Mouse (Mus musculus) gastrocnemius, adult 2 months (tissue): ENCODE data around the gene Atp1b3. TPM values are rescaled to one million over a fixed set of nuclear protein-coding genes. Genes with fewer than 3 reads are reported as not detected.
"Not testable (repeated sequence)": the region's sequence is repeated elsewhere in the genome, so short reads cannot be mapped to it uniquely, and the experiment has no call there.

Source experiments
- DNase-seq: peaks from one replicate; pipeline ENCODE4 v3.0.0; 2022
- H3K27ac ChIP-seq: fragments of 200-600 bp; 2 replicates; pipeline ENCODE4 v1.8.1; 2022; ENCODE audit warnings: mild to moderate bottlenecking
- H3K4me3 ChIP-seq: fragments of 200-600 bp; 2 replicates; pipeline ENCODE4 v1.8.1; 2022; ENCODE audit warnings: mild to moderate bottlenecking, moderate library complexity
- CTCF ChIP-seq: fragments of 200-600 bp; IDR thresholded peaks from 2 replicates; pipeline ENCODE4 v1.8.1; 2022; ENCODE audit warnings: antibody characterized with exemption, mild to moderate bottlenecking, moderate library complexity
- intact Hi-C: fragments of 180-260 bp; cut with DNase I; formaldehyde crosslinking; loops from one replicate; pipeline ENCODE4 v1.15.1; 2025
- total RNA-seq, 2 experiments: library from RNA; stranded (reverse); gene quantifications; 2 replicates each; pipeline ENCODE4 v1.2.3; 2021

Gene Atp1b3
- total RNA-seq, 2 experiments from 2014 or later: 31.2 to 31.4 TPM

- H3K27ac ChIP-seq: peak overlapping the region; percentile 67
- no peak for DNase-seq
- TF ChIP-seq CTCF: no peak
- intact Hi-C loops: no loop called here
- no peak overlapping the region for H3K4me3 ChIP-seq
Measured at GRCm38 (mm10) chr9:96353121-96353769, 11.0 kb downstream of the Atp1b3 start.

GRCm38 (mm10) chr9:96351771-96352170, 12.5 kb downstream of the Atp1b3 start:
- intact Hi-C loops: loop anchor here (2.0 kb wide), 1 partner anchor 141 kb away; no protein-coding TSS in a partner anchor
- not testable (repeated sequence) for DNase-seq, H3K4me3 ChIP-seq

GRCm38 (mm10) chr9:96350476-96350875, 13.8 kb downstream of the Atp1b3 start:
- H3K4me3 ChIP-seq: no peak overlapping the region
- intact Hi-C loops: loop anchor here (2.0 kb wide), 1 partner anchor 142 kb away; no protein-coding TSS in a partner anchor
- no peak for DNase-seq
- peak overlapping the region; percentile 78 for H3K27ac ChIP-seq
- TF ChIP-seq CTCF: no peak

More at GRCm38 (mm10) chr9:96351771-96352170, 12.5 kb downstream of the Atp1b3 start:
- peak overlapping the region; percentile 78 for H3K27ac ChIP-seq

- DNase-seq: peak; percentile 69
- Histone ChIP-seq H3K4me3 (no peak overlapping the region), H3K27ac (peak overlapping the region; percentile 78)
- TF ChIP-seq CTCF: peak; percentile 83
- intact Hi-C loops: loop anchor here (2.0 kb wide), 1 partner anchor 143 kb away; no protein-coding TSS in a partner anchor
Measured at GRCm38 (mm10) chr9:96350010-96350409, 14.2 kb downstream of the Atp1b3 start.

GRCm38 (mm10) chr9:96348885-96349284, 15.4 kb downstream of the Atp1b3 start:
- H3K27ac ChIP-seq: peak overlapping the region; percentile 38
- no peak for TF ChIP-seq CTCF
- intact Hi-C loops: no loop called here
- DNase-seq: no peak
- no peak overlapping the region for H3K4me3 ChIP-seq

- H3K4me3 ChIP-seq: no peak overlapping the region
- intact Hi-C loops: no loop called here
- DNase-seq: no peak
- TF ChIP-seq CTCF: no peak
- H3K27ac ChIP-seq: no peak overlapping the region
Measured at GRCm38 (mm10) chr9:96345750-96346149, 18.5 kb downstream of the Atp1b3 start.

GRCm38 (mm10) chr9:96331146-96331545, 33.1 kb downstream of the Atp1b3 start:
- TF ChIP-seq CTCF: no peak
- intact Hi-C loops: no loop called here
- Histone ChIP-seq H3K4me3 (no peak overlapping the region), H3K27ac (no peak overlapping the region)
- no peak for DNase-seq

GRCm38 (mm10) chr9:96328226-96328625, 36.0 kb downstream of the Atp1b3 start:
- DNase-seq: no peak
- Histone ChIP-seq H3K4me3 (no peak overlapping the region), H3K27ac (no peak overlapping the region)
- TF ChIP-seq CTCF: no peak
- intact Hi-C loops: no loop called here

GRCm38 (mm10) chr9:96326496-96326923, 37.7 kb downstream of the Atp1b3 start:
- intact Hi-C loops: no loop called here
- DNase-seq: peak; percentile 46
- Histone ChIP-seq H3K27ac (no peak overlapping the region), H3K4me3 (no peak overlapping the region)
- TF ChIP-seq CTCF: no peak

GRCm38 (mm10) chr9:96324502-96324901, 39.7 kb downstream of the Atp1b3 start:
- no peak for TF ChIP-seq CTCF
- no peak for DNase-seq
- no peak overlapping the region for H3K4me3 ChIP-seq
- intact Hi-C loops: no loop called here
- no peak overlapping the region for H3K27ac ChIP-seq

GRCm38 (mm10) chr9:96322411-96323152, 41.7 kb downstream of the Atp1b3 start:
- no peak for DNase-seq
- intact Hi-C loops: no loop called here
- no peak overlapping the region for H3K4me3 ChIP-seq
- no peak for TF ChIP-seq CTCF
- H3K27ac ChIP-seq: no peak overlapping the region

- no peak for TF ChIP-seq CTCF
- DNase-seq: no peak
- intact Hi-C loops: no loop called here
- Histone ChIP-seq H3K27ac (no peak overlapping the region), H3K4me3 (no peak overlapping the region)
Measured at GRCm38 (mm10) chr9:96320551-96320980, 43.7 kb downstream of the Atp1b3 start.

- no peak overlapping the region; the same call in 1 of the 2 replicates for H3K27ac ChIP-seq
- TF ChIP-seq CTCF: no peak
- DNase-seq: no peak
- no peak overlapping the region for H3K4me3 ChIP-seq
- intact Hi-C loops: no loop called here
Measured at GRCm38 (mm10) chr9:96319333-96319732, 44.9 kb downstream of the Atp1b3 start.
